Mouse (Mus musculus) cerebral cortex, adult 2 months (tissue): ENCODE results near the gene Acot2.

Experiments used
- WGBS: fragments of 180-500 bp; shearing (Covaris S2); methylation state at CpG from one replicate; pipeline ENCODE4 v1.1.7; 2018; 5-methylcytosine and 5-hydroxymethylcytosine counted together

The Acot2 gene

DNA sequence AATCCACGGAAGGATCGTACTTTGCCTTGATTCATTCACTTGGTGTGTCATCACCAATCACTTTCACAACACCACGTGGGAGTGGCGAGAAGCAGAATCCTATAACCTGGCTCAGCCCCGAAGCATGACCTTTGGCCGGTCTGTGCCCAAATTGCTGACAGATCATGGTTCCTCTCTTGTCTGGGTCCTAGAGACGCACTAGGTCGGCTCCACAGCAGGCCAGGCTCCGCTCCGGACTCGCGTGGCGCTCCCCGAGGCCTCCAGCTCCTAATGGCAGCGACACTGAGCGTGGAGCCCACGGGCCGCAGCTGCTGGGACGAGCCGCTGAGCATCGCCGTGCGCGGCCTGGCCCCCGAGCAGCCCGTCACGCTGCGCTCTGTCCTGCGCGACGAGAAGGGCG, 50.6 kb downstream of the Acot2 start, which contains the start of gene Acot4:
Acot4 (plus strand) TSS at position 139 of the 400 bp plus-strand sequence.
- 6% methylated on average over 32 of the region's 32 CpGs for WGBS

DNA sequence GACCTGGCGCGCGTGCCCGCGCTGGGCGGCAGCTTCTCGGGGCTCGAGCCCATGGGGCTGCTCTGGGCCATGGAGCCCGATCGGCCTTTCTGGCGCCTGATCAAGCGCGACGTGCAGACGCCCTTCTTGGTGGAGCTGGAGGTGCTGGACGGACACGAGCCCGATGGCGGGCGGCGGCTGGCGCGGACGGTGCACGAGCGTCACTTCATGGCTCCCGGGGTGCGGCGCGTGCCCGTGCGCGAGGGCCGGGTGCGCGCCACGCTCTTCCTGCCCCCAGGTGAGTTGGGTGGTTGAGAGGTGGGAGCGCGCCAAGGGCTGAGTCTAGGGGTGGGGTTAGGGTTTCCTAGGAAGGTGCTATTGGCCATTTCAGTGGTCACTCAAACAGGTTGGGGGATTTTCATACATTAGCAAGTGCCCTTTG, 51.0 kb downstream of the Acot2 start, which contains the start of gene Gm49366:
Gm49366 (plus strand) TSS at position 245 of the 421 bp plus-strand sequence.
- WGBS: 6% methylated on average over 39 of the region's 39 CpGs

DNA sequence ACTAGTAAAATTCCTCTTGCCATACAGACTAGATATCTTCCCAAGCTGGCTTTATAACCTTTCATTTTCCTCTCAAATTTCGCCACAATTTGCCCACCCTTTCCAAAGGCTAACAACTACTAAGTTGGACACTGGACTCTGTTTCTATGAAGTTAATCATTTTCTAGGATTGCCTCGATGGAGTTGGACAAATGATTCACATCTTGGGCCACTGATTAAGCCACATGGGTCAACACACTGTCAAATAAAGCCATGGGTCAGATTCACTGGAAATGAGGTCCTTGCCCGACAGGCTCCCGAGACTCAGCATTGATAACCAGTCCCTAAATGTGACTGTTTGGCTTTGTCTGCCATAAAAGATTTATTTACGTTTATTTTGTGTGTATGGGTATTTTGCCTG, 54.6 kb downstream of the Acot2 start:
- 94% methylated on average over 5 of the region's 5 CpGs for WGBS
